Mouse (Mus musculus): ENCODE measurements at regions not wholly inside any gene's neighbourhood (a gene's known extent, or its start where the extent isn't known, plus 50 kb on each side); places are given as distances from the start of the nearest gene placed in this dataset.
A peak's percentile ranks its signal among the peaks of the same experiment; 100 is the strongest.

DNA sequence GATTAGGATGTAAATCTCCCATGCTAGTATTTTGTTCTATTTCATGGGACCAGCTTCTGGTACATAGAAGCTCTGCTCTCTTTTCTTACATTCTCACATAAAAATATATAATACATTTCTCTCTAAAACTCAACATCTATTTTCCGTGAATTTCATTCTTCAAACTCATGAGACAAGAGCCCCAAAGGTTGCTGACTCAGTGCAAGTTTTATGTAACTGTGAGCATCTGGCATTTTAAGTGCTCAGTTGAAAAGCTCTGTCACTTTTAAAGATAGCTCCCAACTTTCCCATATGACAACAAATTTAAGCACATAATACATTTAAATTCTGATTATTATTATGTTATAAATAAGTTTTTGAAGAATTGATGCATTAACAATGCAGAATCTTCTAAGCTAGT lies 268.5 kb downstream of the AW209491 start:
- DNase-seq (ENCODE audit: low spot score), result no peak

- no peak for DNase-seq (ENCODE audit: low spot score)
These were observed 300.3 kb downstream of the AW209491 start for GRCm38 (mm10) chr13:14930137-14930785.

- peak; percentile 2 for DNase-seq (ENCODE audit: low spot score)
These were observed 336.3 kb downstream of the AW209491 start for GRCm38 (mm10) chr13:14966187-14966726.

GRCm38 (mm10) chr13:15002700-15003099 lies 372.7 kb downstream of the AW209491 start:
- no peak for DNase-seq (ENCODE audit: low spot score)

DNA sequence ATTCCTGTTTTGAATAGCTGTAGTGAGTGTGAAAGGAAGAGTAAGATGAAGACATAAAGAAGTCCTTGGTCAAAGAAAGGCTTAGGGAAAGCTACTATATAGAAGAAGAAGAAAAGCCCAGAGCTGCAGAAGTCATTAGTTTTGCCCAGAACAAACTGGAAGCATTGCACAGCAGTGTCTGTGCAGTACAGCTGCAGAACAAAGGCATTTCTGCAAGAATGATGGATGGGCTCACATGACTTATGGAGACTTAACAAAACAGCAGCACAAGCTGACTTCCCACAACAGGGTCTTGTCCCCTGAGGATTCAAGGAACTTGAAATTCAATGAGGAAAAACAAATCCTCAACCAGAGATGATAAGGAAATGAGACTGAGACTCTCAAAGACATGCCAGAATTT lies 381.7 kb downstream of the AW209491 start:
- DNase-seq (ENCODE audit: low spot score), result no peak

DNA sequence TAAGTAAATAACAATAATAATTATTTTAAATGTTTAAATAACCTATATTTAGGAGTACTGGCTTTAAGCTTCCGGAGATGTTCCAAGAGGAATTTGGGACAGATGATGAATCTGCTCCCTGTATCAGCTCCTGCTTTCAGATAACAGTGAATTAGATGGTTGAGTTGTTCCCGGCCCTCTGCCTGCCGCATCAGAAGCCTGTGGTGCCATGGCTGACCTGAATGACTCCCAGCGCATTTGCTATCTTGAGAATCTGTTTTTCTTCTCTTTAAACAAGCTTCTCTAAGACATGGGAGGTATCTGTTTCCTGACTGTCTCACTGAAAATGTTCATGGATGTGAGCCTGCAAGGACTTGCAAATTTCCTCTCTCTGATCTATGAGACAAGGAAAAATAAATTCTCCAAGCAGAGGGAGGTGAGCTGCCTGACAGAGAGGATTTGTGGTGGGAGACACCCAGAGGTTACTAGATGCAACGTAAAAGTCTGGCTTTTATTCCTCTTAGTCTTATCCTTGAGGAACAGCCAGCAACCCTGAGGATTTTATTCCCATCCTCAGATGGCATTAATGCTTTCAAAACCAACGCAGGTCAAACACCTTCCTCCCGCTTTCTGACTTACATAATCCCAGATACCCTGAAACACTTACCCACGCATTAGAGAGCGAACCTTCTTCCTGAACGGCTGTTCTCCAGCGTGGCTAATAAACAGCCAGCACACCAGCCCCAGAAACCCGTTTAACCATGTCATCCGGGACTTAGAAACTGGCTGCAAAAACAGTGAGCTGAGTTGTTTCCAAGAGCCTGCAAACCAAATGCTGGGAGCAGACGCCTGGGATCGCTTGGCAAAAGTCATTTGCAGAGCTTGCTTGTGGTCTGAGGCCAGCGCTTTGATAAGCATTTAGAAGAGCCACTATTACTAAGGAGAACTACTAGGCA lies 389.1 kb downstream of the AW209491 start:
- DNase-seq (ENCODE audit: low spot score), result no peak

GRCm38 (mm10) chr13:15026601-15027000 lies 396.6 kb downstream of the AW209491 start:
- no peak for DNase-seq (ENCODE audit: low spot score)

DNA sequence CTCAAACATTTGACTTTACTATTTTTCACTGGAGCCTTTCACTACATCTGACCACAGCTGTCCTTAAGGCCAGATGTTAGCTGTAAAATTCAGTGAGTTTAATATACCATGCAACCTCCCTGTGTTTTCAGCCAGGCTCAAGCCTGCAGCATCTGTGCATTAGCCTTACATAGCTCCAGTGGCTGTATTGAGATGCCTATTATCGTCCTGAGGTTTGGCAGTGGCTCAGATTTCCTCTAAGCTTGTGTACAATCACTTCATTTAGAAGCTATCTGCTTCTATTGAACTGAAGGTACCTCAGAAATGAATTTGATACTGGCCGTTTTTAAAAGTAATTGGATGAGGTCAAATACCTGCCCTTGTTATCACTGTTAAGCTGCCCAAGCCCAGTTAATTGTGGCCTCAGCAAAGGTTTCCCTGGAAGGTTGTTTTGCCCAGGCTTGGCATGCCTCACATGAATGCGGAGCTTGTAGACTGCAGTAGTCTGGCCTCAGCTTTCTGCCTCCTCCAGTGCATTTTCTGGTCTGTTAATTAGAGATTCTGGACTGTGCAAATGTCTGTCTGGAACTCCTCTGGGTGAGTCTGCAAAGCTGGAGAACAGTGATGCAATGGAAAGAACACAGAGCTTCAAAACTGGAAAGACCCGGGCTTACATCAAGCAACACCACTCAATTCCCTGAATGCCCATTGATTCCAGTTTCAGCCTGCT lies 410.2 kb upstream of the Gli3 start:
- DNase-seq (ENCODE audit: low spot score), result peak; percentile 3

GRCm38 (mm10) chr13:15054705-15055104 lies 408.3 kb upstream of the Gli3 start:
- no peak for DNase-seq (ENCODE audit: low spot score)

- DNase-seq (ENCODE audit: low spot score), result peak; percentile 3
These were observed 384.4 kb upstream of the Gli3 start for GRCm38 (mm10) chr13:15078635-15079094.

DNA sequence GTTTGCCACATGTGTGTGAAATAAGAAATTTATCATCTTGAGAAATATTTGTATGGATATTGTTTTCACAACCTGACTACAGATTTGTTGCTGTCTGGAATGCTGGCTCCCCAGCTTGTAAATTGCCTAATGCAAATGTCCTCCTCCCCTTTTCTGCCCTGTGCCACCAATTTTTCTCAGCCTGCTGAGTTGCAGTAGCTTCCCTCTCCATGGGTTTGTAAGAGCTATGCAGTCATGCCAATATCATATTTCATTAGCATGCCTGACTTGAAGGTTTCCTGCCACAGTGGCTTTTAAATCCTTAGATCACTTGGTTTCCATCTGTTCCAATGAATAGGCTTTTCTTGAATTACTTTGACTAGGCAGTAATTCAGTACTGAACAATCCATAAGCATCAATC lies 383.9 kb upstream of the Gli3 start:
- no peak for DNase-seq (ENCODE audit: low spot score)

DNA sequence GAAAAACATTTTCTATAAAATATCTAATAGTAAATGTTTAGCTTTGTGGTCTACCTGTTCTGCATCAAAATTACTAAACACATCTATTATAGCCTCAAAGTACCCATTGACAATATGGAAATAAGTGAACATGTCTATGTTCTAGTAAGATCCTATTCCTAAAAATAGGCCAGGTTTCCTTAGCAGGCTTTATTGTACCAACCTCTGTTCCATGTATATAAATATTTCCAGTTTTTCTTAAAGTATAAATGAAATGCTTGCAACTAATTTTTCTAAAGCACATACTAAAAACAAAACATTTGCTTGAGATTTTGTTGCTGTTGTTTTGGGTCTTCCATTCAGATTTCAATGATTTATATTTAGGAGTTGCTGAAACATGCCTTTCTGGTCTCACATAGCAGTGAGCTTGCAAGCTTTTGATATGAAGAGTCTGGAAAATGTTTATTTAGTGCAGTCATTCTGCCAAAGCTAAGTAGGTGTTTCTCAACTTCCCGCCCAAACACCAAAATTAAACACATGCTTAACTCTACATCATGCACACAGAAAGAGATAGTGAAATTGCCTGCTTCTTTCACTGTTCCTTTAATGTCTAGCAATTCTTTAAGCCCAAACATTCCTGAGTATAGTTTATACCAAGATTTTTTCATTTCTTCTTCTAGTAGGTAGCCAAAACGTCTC lies 380.6 kb upstream of the Gli3 start:
- DNase-seq (ENCODE audit: low spot score), result no peak

- no peak for DNase-seq (ENCODE audit: low spot score)
These were observed 368.2 kb upstream of the Gli3 start for GRCm38 (mm10) chr13:15094836-15095235.

GRCm38 (mm10) chr13:15107753-15108305 lies 355.2 kb upstream of the Gli3 start:
- DNase-seq (ENCODE audit: low spot score), result peak; percentile 84

DNA sequence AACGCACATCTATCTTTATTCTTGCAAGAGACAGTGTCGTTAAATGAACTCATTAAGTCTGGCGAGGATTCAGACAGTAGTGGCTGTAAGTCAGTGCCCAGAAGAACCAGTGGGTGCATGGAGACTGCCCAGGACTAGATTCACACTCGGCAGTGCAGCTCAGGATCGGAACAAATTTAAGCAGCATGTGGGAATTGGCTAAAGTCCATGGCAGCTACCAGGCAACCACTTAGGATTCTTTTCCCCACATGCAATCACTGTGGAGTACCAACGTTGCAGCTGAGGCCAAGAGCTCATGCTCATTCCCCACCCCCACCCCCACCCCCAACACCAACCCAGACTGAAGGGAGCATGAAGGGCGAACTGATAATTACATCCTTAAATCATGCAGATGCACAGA lies 349.7 kb upstream of the Gli3 start:
- no peak for DNase-seq (ENCODE audit: low spot score)

DNA sequence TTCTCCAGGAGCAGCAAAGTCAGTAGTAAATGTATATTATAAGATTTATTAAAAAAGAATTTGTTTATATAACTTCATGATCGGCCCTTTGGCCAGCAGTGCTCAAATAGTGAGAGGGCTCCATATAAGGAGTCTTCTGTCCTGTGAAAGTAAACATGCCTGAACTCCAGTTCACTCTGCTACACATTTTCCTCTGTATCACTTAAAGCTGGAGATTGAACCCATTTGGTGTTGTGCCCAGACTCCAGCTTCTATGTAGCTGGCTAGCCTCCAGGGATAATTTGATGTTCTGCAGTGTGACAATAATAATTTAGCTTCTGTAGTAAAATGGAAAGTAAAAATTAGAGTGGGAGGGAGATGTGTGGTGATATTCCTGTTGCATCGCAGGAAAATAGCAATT lies 332.8 kb upstream of the Gli3 start:
- DNase-seq (ENCODE audit: low spot score), result no peak

GRCm38 (mm10) chr13:15146167-15146566 lies 316.9 kb upstream of the Gli3 start:
- DNase-seq (ENCODE audit: low spot score), result no peak

DNA sequence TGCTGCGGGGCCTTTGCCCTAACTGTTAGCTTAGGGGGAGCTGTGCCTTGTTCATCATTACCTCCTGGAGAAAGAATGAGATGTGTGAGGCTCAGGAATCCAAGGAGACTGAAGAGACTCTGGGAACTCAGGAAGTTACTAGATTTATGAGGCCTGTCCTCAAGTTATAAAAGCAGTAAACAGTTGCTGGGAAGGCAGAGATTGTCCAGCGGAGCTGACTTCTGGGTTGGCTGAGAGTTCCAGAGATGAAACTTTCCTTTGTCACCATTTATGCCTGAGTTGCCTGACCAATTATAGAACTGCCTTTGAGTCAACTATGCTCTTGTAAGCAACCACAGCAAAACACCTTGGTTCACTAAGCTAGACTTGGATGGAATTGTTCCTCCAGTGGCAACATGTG lies 282.1 kb upstream of the Gli3 start:
- no peak for DNase-seq (ENCODE audit: low spot score)

DNA sequence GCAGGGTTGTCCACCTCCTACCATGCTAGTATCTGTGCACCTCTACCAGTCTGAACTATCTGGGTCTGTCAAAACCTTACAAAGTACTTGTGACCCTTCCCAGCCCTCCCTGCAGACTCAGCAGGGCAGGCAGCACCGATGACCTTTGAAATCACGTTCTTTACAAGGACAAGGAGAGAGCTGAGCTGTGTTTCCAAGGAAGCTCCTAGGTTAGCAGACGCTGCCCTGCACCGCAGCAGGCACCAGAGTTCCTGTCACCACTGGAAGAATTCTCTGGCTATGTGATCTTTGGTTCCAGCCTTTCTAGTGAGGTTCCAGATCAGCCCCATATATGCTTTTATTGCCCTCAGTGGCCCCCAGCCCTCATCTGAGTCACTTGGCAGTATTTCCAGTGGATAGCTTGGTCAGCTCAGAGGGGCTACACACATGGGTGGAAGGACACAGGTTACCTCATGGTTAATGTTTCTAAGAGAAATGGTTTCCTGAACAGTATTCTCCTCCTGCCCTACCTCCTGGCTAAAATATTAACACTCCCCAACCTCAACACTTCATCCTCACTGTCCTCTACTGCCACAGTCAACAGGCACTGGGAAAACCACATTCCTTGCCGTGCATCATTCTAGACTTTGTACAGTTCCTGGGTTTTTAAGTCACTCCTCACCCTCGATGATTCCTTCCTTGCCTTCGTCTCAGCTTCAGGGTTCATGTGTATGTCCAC lies 251.2 kb upstream of the Gli3 start:
- no peak for DNase-seq (ENCODE audit: low spot score)

DNA sequence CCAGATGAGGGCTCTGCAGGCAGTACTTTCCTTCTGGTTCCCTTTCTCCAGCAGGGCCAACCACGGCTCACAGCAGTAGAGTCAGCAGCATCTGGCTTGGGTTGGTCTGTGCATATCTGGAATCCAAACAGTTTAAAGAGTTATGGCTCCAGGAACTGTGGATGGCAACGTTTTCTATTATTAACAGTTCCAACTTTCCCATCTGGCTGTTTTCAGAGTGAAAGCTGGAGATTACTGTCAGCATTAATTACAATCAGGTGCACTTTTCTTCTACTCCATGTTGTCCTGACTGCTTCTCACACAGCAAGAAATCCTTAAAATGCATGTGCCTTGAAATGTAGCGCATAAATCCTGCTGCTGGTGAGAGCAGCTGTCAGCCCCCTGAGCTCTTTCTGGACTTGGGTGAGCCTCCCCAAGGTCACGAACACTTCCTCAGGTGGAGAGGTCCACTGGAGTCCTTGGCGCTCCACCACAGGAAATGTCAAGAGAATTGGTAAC lies 250.6 kb upstream of the Gli3 start:
- peak; percentile 53 for DNase-seq (ENCODE audit: low spot score)

DNA sequence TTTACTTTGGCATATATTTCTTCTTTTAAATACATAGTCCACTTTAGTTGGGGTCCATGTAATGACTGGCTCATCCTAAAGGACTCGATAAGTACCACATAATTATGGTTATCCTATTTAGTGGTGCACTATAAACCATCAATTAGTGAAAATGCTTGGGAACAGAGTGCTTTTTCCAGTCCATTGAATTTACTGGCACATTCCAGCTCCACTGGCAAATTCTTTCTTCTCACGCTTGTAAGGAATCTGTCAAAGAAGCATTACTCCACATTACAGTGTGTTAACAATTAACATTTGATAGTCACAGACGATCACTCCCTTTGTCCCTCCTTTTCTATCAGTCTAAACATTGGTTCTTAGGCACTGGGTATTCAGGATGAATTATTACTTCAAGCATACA lies 241.7 kb upstream of the Gli3 start:
- DNase-seq (ENCODE audit: low spot score), result peak; percentile 58

Measured in retina, embryonic 14.5 days (tissue).